Mouse (Mus musculus): ENCODE results near the gene Slc39a1.
A peak's percentile ranks its signal among the peaks of the same experiment; 100 is the strongest.
"Not testable (repeated sequence)": the region's sequence is repeated elsewhere in the genome, so short reads cannot be mapped to it uniquely, and the experiment has no call there.

Gene Slc39a1

DNA sequence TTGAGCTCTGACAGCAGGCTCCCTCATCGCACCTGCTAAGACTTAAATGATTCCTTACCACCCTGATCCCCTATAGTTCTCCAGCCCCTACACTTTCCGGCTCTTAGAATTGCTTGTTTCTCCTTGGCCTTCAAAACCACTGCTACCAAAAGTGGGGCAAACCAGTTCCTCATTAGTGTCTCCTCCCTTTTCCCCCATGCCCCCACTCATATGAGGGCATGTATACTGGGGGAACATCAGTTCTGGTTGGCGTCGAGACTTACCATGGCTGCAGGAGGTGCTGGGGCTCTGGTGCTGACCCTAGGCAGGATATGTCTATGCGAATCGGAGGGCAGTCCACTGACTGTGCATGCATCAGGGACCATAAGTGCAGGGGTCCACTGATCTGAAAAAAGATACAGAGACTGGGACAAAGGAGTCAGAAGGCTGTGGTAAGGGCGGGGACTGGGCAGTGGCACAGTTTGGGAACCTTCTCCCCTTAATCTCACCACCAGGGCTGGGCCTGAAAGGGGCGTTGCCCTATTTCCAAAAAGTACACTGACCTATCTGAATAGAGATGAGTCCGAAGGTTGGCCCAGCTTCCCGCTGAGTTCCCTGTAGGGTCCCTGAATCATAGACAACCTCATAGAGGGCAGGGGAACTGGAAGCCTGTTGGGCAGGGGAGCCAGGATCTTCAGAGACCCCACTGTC is 6.2 kb upstream of the Slc39a1 start:
- no peak for DNase-seq (ENCODE audit: low spot score)

DNA sequence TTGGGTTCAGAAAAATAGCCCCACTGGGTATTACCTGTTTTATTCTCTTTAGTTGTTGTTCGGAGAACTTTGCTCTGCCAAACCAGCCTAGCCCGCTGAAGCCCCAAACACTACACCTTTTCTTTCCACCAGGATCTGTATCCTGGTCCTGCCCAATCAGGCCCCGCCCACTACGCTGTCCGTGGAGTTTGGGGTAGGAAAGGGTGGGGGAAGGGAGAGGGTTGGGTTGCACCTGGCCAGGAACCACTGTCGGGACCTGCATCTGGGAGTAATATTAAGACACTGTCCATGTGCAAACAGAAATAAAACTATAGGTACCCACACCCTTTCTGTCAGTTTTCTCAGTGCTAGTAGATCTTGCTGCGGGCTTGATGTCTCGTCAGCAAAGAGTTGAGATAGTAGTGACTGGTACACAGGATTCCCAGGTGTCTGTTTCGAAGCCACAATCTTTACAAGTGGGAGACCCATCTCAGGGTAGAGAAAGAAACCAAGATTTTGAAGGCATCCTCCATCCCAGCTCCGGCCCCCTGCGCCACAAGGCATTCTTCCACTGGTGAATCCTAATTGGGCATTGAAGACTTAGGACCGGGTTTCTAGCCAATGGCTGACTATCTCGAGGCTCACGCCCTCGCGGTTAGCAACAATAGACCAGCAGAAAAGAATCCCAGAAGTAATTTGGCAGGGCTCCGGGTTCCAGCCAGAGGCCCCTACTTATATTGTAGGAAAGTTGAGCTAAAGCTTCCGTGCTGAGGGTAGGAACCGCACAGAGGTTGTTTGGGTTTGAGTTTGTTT is 4.8 kb upstream of the Slc39a1 start, which contains the start of gene Creb3l4:
TSS of gene Creb3l4 (minus strand) at position 529 of the 792 bp plus-strand sequence.
- DNase-seq (ENCODE audit: low spot score) = peak; percentile 56

DNA sequence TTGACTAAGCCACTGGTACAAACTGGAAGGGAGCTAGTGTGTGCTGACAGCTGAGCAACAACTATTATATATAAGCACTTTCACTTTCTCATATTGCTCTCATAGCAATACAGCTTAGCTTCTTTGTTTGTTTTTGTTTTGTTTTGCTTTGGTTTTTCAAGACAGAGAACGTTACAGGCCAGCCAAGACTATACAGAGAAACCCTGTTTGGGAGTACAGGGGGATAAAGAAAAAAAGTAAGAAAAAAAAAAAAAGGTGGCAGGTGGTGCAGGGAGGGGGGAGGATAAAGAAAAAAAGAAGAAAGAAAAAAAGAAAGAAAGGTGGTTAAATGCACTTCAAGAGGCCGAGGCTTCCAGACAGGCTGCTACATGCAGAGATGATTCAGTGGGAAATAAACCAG is 2.6 kb upstream of the Slc39a1 start:
- no peak for DNase-seq (ENCODE audit: low spot score)

DNA sequence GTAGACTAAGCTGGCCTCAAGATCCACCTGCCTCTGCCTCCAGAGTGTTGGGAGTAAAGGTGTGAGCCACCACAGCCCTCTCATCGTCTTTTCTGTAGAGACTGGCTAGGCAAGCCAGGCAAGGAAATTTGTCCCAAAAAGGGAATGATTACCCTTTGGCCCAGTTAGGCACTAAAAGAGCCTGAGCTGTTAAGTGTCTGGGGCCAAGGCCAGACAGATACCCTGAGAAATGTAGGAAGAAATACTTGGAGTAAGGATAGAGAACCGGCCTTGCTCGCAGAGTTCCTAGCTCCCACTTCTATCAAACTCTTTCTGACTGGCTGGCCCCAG is 377 bp upstream of the Slc39a1 start:
- no peak for DNase-seq (ENCODE audit: low spot score)

DNA sequence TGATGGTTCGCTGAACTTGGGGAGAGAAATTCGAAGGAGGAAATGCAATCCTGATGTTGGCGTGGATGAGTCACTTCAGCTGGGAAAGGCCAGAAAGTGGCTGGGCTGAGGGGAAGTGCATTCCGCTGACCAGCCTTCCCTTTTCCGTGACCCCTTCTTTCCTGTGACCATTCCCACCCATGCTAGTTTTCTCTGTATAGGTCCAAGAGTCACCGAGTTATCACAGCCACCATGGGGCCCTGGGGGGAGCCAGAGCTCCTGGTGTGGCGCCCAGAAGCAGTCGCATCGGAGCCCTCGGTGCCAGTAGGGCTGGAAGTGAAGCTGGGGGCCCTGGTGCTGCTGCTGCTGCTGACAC is 751 bp downstream of the Slc39a1 start:
- DNase-seq (ENCODE audit: low spot score) = peak; percentile 31

DNA sequence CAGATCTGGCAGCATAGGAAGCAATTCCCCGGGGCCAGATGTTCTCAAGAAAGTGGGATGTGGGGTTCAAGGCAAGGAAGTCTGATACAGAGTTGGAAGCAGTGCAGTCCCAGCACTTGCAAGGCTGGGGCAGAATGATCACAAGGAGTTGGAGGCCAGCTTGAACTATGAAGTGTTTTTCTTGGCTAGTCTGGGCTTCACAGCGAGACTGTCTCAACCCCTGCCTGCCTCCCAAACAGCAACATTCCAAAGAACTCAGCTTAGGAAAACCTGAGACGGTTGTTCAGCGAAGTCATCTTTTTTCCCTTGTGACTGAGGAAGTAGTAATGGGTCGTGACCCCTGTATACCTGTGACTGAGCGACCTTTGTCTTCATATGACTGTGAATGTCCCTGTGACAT is 2.8 kb downstream of the Slc39a1 start:
- no peak for DNase-seq (ENCODE audit: low spot score)

DNA sequence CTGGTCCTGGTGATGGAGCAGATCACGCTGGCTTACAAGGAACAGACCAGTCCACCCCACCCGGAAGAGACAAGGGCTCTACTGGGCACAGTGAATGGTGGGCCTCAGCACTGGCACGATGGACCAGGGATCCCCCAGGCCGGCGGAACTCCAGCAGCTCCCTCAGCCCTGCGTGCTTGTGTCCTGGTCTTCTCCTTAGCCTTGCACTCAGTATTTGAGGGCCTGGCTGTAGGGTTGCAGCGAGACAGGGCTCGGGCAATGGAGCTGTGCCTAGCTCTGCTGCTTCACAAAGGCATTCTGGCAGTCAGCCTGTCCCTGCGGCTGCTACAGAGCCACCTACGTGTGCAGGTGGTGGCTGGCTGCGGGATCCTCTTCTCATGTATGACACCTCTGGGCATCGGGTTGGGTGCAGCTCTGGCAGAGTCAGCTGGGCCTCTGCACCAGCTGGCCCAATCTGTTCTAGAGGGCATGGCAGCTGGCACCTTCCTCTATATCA is 3.8 kb downstream of the Slc39a1 start:
- DNase-seq (ENCODE audit: low spot score) = not testable (repeated sequence)

DNA sequence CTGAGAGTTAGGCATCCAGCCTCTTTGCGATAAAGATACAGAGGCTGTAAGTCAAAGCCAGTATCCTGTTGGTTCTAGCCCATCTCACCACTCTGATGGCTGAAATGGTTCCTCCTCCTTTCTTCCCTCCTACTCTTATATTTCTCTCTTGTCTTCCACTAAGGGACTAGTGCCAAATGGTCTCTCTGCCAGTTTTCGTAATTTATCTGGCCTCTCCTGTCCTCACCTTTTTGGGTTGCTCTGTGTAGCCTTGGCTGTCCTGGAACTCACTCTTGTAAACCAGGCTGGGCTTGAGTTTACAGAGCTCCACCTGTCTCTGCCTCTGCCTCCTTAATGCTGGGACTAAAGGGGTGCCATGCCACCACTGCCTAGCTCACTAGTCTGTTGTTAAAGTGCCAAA is 4.7 kb downstream of the Slc39a1 start:
- DNase-seq (ENCODE audit: low spot score) = not testable (repeated sequence)

DNA sequence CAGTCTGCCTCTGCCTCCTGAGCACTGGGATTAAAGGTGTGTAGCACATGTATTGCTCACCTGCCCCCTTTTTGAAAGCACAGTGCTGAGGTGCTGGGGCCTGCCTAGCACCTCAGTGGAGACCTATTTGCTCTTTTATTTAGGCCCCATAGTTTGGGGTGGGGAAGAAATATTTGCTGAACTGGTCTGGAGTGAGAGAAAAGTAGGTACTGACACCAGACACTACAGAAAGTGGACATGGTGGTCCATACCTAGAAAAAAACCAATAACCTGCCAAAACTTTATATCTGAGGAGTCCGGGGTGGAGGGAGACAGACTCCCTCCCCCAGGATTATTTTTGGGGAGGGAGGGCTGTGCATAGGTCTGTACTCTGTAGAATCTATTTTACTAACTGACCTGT is 5.2 kb downstream of the Slc39a1 start:
- DNase-seq (ENCODE audit: low spot score) = not testable (repeated sequence)

DNA sequence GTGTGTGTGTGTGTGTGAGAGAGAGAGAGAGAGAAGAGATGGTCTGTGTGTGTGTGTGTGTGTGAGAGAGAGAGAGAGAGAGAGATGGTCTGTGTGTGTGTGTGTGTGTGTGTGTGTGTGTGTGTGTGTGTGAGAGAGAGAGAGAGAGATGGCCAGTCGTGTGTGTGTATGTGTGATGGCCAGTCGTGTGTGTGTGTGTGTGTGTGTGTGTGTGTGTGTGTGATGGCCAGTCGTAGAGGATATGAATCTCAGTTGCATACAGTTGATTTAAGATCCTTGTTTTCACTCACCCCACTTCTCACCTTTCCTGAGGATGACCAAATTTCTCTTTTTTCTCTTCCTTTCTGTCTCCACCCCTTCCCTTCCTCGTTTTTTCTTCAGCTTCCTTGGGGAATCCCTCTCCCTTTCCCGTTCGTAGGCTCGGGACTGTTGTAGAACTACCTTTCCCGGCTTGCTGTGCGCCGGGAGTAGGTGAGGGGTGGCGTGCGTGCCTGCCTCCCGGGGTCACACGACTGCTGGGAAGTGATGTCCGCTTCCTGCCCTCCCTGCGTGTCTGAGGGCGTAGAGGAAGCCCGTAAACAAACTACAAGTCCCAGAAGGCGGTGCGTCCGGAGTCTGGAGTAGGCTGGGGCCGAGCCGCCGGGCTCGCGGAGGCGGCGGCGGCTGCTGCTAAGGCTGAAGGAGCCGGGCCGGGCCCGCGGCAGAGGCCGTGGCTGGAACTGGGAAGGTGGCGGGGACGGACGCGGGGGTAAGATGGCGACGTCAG is 5.9 kb downstream of the Slc39a1 start, which contains the start of gene Crtc2:
TSS of gene Crtc2 (plus strand) at position 511 of the 766 bp plus-strand sequence.
- peak; percentile 93 for DNase-seq (ENCODE audit: low spot score)

DNA sequence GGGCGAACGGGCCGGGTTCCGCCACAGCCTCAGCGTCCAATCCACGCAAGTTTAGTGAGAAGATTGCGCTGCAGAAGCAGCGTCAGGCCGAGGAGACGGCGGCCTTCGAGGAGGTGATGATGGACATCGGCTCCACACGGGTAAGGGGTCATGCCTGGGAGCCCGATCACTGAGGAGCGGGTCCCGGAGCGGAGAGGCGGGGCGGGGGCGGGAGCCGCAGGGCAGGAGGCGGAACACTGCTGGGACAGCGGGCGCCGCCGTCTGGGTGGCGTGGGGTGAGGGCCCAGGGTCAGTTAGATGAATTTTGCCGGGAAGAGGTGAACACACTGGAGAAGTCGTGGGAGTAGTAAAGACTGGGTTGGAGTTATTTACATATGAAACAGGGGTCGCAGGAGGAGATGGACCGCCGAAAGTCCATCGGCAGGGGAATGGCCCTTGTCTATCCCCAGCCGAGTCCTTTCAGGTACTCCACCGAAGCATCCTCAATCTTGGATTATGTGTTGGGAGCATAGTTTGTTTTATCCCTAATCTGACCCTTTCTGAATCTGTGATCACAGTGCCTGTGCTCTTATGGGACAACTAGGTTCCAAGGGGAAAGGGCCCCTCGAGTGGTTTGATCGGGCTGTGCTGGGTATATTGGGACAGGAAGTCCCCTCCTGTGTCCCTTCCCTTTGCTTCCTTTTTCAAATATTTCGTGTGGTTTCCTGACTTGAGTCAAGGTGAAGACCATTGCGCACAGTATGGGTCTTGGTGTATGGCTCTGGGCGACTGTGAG is 6.6 kb downstream of the Slc39a1 start:
- DNase-seq (ENCODE audit: low spot score) = no peak

DNA sequence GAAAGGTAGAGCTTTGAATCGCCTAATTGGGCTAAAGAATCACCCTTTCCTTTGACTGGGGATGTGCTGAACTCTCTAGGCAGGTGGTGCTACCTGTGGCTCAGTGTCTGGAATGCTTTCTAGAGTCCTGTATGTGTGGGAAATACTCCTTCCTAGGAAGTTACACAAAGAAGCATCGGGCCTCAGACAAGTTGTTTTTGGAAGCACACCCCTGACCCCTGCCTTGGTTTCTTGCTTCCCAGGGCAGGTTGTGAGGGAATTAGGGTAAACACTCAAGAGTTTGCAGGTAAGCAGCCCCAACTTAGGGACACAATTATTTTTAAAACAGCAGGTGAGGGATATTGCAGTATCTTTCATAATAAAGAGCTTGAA is 7.2 kb downstream of the Slc39a1 start:
- no peak for DNase-seq (ENCODE audit: low spot score)

DNA sequence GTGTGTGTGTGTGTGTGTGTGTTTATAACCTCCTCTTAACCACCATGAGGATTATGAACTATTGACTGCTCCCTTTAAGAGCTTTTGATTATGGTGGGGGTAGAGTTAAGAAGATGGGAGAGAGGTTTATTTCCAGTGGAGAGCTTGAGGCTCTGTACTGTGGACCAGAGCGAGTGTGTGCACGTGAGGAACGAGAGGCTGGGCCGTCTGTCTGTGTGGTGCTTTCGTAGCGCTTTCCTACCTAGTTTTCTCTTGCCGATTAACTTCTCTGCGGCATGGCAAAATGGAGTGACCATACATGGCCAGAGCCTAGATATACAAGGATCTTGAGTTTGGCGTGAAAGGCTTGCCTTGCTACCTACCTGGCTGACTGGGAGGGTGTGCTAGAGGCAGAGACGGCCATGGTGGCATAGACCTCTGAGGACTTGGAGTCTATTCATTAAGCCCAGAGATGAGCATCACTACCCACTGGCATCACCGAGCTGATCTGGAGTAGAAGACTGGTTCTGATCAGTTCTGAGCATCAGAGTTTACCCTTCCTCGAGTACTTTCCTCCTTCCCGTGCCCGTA is 7.9 kb downstream of the Slc39a1 start:
- DNase-seq (ENCODE audit: low spot score) = no peak

DNA sequence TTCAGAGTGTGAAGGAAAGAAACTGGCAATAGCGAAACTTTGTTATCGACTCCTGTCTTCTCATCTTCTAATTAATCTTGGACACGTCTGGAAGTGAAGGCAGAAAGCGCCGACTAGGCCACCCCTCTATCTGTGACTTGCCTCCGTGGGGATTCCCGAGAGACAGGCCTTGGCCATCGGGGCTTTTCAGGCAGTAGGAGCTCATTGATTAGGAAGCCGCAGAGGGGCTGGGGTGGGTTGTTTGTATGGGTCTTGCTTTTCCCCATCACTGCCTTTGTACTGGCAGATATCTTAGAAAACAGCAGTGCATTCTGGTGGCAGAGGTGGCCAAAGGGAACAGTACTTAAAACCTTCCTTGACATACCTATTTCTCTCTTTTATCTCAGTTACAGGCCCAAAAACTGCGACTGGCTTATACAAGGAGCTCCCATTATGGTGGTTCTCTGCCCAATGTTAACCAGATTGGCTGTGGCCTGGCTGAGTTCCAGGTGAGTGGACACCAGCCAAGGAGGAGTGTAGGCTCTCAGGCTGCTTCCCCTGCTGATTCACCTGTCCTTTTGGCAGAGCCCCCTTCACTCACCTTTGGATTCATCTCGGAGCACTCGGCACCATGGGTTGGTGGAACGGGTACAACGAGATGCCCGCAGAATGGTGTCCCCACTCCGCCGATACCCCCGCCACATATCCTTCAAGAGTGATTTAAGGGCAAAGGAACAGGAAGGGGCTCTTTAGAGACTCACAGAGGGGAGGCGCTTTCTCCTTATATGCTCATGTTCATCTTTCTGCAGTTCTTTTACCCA is 9.0 kb downstream of the Slc39a1 start:
- DNase-seq (ENCODE audit: low spot score) = no peak

DNA sequence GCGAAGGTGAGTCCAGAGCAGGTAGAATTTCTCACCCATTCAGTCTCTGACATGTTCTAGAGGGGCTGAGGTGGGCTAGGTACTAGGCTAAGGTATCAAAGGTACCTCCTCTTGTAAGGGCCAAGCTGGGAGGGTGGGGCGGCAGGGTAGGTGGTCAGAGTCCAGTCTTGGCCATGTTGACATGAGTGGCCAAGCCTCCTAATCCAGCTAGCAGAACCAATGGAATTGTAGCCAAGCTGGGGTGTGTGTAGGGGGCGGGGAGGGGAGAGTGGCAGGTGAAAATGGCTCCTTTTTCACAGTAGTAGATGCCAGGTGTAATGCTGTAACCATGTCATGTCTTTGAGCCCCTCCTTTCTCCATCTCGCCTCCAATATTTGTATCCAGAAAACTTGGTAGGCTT is 10.5 kb downstream of the Slc39a1 start:
- no peak for DNase-seq (ENCODE audit: low spot score)

DNA sequence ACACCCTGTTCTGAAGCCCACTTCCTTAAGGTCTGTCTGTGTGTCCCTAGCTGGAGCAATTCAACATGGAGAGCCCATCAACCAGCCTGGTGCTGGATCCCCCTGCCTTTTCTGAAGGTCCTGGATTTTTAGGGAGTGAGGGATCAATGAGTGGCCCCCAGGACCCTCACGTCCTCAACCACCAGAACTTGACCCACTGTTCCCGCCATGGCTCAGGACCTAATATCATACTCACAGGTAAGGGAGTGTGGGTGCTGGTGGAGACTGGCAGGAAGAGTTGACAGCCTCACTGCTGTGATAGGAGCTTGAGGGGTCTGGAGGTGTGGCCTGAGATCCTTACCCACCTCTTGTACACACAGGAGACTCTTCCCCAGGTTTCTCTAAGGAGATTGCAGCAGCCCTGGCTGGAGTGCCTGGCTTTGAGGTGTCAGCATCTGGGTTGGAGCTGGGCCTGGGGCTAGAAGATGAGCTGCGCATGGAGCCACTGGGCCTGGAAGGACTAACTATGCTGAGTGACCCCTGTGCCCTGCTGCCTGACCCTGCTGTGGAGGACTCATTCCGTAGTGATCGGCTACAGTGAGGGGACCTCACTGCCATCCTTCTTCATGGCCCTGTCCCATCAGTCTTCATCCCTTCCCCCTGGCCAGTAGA is 15.3 kb downstream of the Slc39a1 start:
- DNase-seq (ENCODE audit: low spot score) = no peak

DNA sequence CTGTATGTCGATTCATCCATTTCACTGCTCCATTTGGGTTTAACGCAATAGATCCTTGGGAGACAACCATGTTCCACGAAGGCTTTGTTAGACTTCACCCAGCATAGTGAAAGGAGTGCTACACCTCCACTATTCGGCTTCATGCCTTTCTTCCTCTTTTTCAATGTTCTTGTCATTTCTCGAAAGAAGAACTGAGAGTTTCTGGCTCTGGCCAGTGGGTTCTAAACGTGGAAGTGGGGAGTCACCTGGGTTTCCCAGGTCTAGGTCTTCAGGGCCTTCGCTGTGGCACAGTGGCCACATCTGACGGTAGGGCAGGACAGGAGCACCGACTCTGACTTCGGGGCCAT is 16.7 kb downstream of the Slc39a1 start:
- no peak for DNase-seq (ENCODE audit: low spot score)

DNA sequence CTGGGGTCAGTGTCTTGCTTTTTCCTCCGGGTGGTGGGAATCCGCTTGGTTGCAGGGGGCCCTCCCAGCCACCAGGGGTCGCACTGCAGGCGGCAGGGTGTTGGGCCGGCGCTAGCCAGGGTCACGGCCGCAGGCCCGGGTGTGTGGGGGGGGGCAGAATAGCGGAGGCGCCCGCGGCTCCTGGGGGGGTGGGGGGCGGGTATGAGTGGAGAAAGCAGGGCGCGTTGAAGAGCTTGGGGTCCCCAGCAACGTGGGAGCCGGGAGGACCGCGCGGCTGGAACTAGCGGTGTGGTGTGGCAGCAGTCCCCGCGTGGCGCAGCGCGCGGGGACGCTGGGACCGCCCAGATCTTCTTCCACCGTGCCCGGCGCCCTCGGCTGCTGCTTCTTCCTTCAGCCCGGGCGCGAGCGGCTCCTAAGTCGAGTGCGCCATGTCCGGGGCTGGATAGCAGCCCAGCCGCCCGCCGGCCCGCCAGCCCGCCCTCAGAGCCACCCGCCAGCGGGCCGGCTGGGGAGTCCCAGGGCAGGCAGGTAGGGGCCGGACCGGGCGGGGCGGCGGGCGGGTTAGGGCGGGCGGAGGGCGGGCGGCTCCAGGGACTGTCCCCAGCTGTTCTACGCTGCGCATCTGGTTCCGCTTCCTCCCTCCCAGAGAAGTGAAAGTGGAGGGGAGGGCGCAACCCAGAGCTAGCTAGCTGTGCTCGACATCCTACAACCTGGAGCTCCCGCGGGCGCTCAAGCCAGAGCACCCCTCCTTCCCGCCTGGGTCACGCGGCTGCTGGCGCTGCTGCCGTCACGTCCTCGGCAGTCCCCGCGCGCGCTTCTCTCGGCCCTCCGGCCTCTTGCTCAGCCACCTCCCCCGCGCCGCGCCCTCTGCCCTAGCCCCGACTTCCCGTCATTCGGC is 17.3 kb downstream of the Slc39a1 start, which contains the start of gene Dennd4b:
TSS of gene Dennd4b (plus strand) at position 152 of the 898 bp plus-strand sequence.
- DNase-seq (ENCODE audit: low spot score) = peak; percentile 91

All from ovary, postnatal 36 days (tissue).